Mouse (Mus musculus) pancreas, adult 10 weeks (tissue): ENCODE results near the gene Sycp2l. TPM values are rescaled to one million over a fixed set of nuclear protein-coding genes. Genes with fewer than 3 reads are reported as not detected.

ENCODE experiments used
- polyA plus RNA-seq: library from polyadenylated mRNA; stranded (reverse); fragments of 350-450 nt; fragmentation: Illumina TruSeq; extraction: RNeasy Lipid Tissue Mini Kit (QIAGEN cat#74804); gene quantifications from one replicate; pipeline ENCODE4 v1.2.3, GENCODE M21; 2015; ENCODE audit warnings: low read depth, low replicate concordance; ENCODE audit not compliant: insufficient read depth

Gene Sycp2l
- polyA plus RNA-seq = not detected

GRCm38 (mm10) chr13:41113940-41114339 lies at the start of gene Sycp2l:
Gene Sycp2l, plus strand, starts transcription at chr13:41114307.

GRCm38 (mm10) chr13:41079421-41079780 lies 34.7 kb upstream of the Sycp2l start, which contains the start of gene Mak:
Gene Mak, minus strand, starts transcription at chr13:41079706.

GRCm38 (mm10) chr13:41110935-41111334 lies 3.2 kb upstream of the Sycp2l start, which contains the start of gene Gcm2:
Gene Gcm2, minus strand, starts transcription at chr13:41111035.

GRCm38 (mm10) chr13:41220304-41220834 lies 106.3 kb downstream of the Sycp2l start, which contains the start of gene Elovl2:
Gene Elovl2, minus strand, starts transcription at chr13:41220405.

Other genes starting within 250 kb of the Sycp2l start
- gene Pak1ip1, start 113.3 kb upstream of the Sycp2l start, polyA plus RNA-seq = 10.4 TPM
- gene Tmem14c, start 98.0 kb upstream of the Sycp2l start, polyA plus RNA-seq = 21.8 TPM
- gene Mak, start 34.6 kb upstream of the Sycp2l start, polyA plus RNA-seq = not detected
- not detected for gene Gcm2, start 3.3 kb upstream of the Sycp2l start, polyA plus RNA-seq
- gene Elovl2, start 106.1 kb downstream of the Sycp2l start, polyA plus RNA-seq = 0.41 TPM
- 3.8 TPM for gene Smim13, start 135.5 kb downstream of the Sycp2l start, polyA plus RNA-seq
- not detected for gene Gm17364, start 159.7 kb downstream of the Sycp2l start, polyA plus RNA-seq